Mouse (Mus musculus) liver, adult 2 months (tissue): ENCODE measurements at regions not wholly inside any gene's neighbourhood (a gene's known extent, or its start where the extent isn't known, plus 50 kb on each side); places are given as distances from the start of the nearest gene placed in this dataset.

Experiments used
- CTCF ChIP-seq: fragments of 200-500 bp; IDR thresholded peaks from 2 replicates; pipeline ENCODE4 v1.5.1; 2011; ENCODE audit warnings: low read depth, low read length, control low read depth
- POLR2A ChIP-seq: fragments of 200-500 bp; IDR thresholded peaks from 2 replicates; pipeline ENCODE4 v1.6.1; 2011; ENCODE audit warnings: low read length, control low read depth; ENCODE audit not compliant: insufficient read depth; ENCODE audit errors: extremely low read depth

GRCm38 (mm10) chr12:70614101-70614500, 161.2 kb downstream of the Tmx1 start:
- no peak for TF ChIP-seq CTCF
- TF ChIP-seq POLR2A, result no peak
